Mouse (Mus musculus) midbrain, embryonic 10.5 days (tissue): ENCODE results near the gene Syt9. TPM values are rescaled to one million over a fixed set of nuclear protein-coding genes. Genes with fewer than 3 reads are reported as not detected.

ENCODE experiments used
- DNase-seq: peaks from one replicate; pipeline ENCODE4 v3.0.0-alpha.2; 2017; ENCODE audit warnings: low spot score
- H3K27ac ChIP-seq: fragments of 300-500 bp; sonication (generic); replicated peaks from 2 replicates; pipeline ENCODE4 v1.5.1; 2016; ENCODE audit warnings: mild to moderate bottlenecking
- H3K27me3 ChIP-seq: fragments of 300-500 bp; sonication (generic); 2 replicates; pipeline ENCODE4 v1.6.1; 2016; ENCODE audit warnings: low read depth, mild to moderate bottlenecking; ENCODE audit not compliant: poor library complexity, severe bottlenecking
- H3K36me3 ChIP-seq: fragments of 300-500 bp; sonication (generic); 2 replicates; pipeline ENCODE4 v1.6.1; 2016; ENCODE audit warnings: mild to moderate bottlenecking, moderate library complexity
- H3K4me1 ChIP-seq: fragments of 300-500 bp; sonication (generic); 2 replicates; pipeline ENCODE4 v1.6.1; 2016
- H3K4me3 ChIP-seq: fragments of 300-500 bp; sonication (generic); 2 replicates; pipeline ENCODE4 v1.5.1; 2016; ENCODE audit warnings: mild to moderate bottlenecking, moderate library complexity
- H3K9me3 ChIP-seq: fragments of 300-500 bp; sonication (generic); replicated peaks from 2 replicates; pipeline ENCODE4 v1.6.1; 2016; ENCODE audit warnings: mild to moderate bottlenecking
- WGBS: fragments of 180-500 bp; shearing (Covaris S2); methylation state at CpG from one replicate; pipeline ENCODE4 v1.1.7; 2016; 5-methylcytosine and 5-hydroxymethylcytosine counted together
- polyA plus RNA-seq: library from polyadenylated mRNA; unstranded; fragments of >200 nt; fragmentation: Nextera tagmentation; extraction: Ambion mirVana; gene quantifications from 2 replicates; pipeline ENCODE4 v1.2.1, GENCODE M21; 2016

Gene Syt9
- polyA plus RNA-seq, 1 experiment from 2014 or later = 2.8 TPM

GRCm38 (mm10) chr7:107568971-107569370 lies 198.4 kb downstream of the Syt9 start:
- Histone ChIP-seq H3K9me3 (no peaks in the 10 kb centered on the region), H3K4me3 (no peak overlapping the region), H3K27ac (no peak overlapping the region), H3K27me3 (no peaks in the 10 kb centered on the region), H3K36me3 (no peaks in the 10 kb centered on the region), H3K4me1 (peaks cover 5% of the 10 kb centered on the region; the same call in 1 of the 2 replicates)
- DNase-seq = no peak
- 75% methylated on average over 4 of the region's 4 CpGs for WGBS

GRCm38 (mm10) chr7:107573856-107574255 lies 203.3 kb downstream of the Syt9 start:
- Histone ChIP-seq H3K36me3 (no peaks in the 10 kb centered on the region), H3K9me3 (no peaks in the 10 kb centered on the region), H3K27ac (no peak overlapping the region), H3K4me1 (no peaks in the 10 kb centered on the region), H3K4me3 (no peak overlapping the region), H3K27me3 (no peaks in the 10 kb centered on the region)
- 60% methylated on average over 2 of the region's 2 CpGs for WGBS
- DNase-seq = no peak

GRCm38 (mm10) chr7:107574276-107574675 lies 203.7 kb downstream of the Syt9 start:
- DNase-seq = no peak
- H3K27me3 ChIP-seq = no peaks in the 10 kb centered on the region
- no peaks in the 10 kb centered on the region for H3K9me3 ChIP-seq
- H3K4me1 ChIP-seq = no peaks in the 10 kb centered on the region
- H3K36me3 ChIP-seq = no peaks in the 10 kb centered on the region
- H3K4me3 ChIP-seq = no peak overlapping the region
- 72% methylated on average over 3 of the region's 3 CpGs for WGBS
- no peak overlapping the region for H3K27ac ChIP-seq

GRCm38 (mm10) chr7:107592641-107593040 lies 222.1 kb downstream of the Syt9 start:
- no peak for DNase-seq
- Histone ChIP-seq H3K27me3 (peaks cover 14% of the 10 kb centered on the region), H3K4me3 (no peak overlapping the region), H3K36me3 (no peaks in the 10 kb centered on the region), H3K4me1 (peaks cover 15% of the 10 kb centered on the region), H3K9me3 (no peaks in the 10 kb centered on the region), H3K27ac (no peak overlapping the region)
- WGBS = 66% methylated on average over 2 of the region's 2 CpGs

- Histone ChIP-seq H3K27ac (no peak overlapping the region), H3K4me1 (peaks cover 15% of the 10 kb centered on the region), H3K27me3 (peaks cover 14% of the 10 kb centered on the region), H3K36me3 (no peaks in the 10 kb centered on the region), H3K9me3 (no peaks in the 10 kb centered on the region), H3K4me3 (peak overlapping the region; percentile 67; the same call in 1 of the 2 replicates)
- no peak for DNase-seq
- WGBS = 41% methylated on average over 7 of the region's 7 CpGs
These were observed 223.4 kb downstream of the Syt9 start for GRCm38 (mm10) chr7:107593904-107594303.

GRCm38 (mm10) chr7:107594325-107594856 lies 223.9 kb downstream of the Syt9 start:
- Histone ChIP-seq H3K9me3 (no peaks in the 10 kb centered on the region), H3K27me3 (peaks cover 14% of the 10 kb centered on the region), H3K36me3 (no peaks in the 10 kb centered on the region), H3K4me3 (peak overlapping the region; percentile 67), H3K4me1 (peaks cover 15% of the 10 kb centered on the region), H3K27ac (peak overlapping the region; percentile 63)
- WGBS = 3% methylated on average over 16 of the region's 16 CpGs
- DNase-seq = peak; percentile 54

GRCm38 (mm10) chr7:107594857-107595402 lies 224.4 kb downstream of the Syt9 start, which contains the start of gene Ppfibp2:
Ppfibp2 (plus strand) TSS chr7:107595207.
- no peaks in the 10 kb centered on the region for H3K9me3 ChIP-seq
- peak within 1 kb of the TSS; percentile 67 for H3K4me3 ChIP-seq
- DNase-seq = peak; percentile 87
- H3K27ac ChIP-seq = peak within 1 kb of the TSS; percentile 63
- no peaks in the 10 kb centered on the region for H3K36me3 ChIP-seq
- 1% methylated on average over 22 of the region's 24 CpGs for WGBS
- H3K4me1 ChIP-seq = peaks cover 15% of the 10 kb centered on the region
- peaks cover 14% of the 10 kb centered on the region for H3K27me3 ChIP-seq

GRCm38 (mm10) chr7:107595426-107595825 lies 224.9 kb downstream of the Syt9 start:
- 17% methylated on average over 13 of the region's 13 CpGs for WGBS
- peaks cover 14% of the 10 kb centered on the region for H3K27me3 ChIP-seq
- H3K4me1 ChIP-seq = peaks cover 15% of the 10 kb centered on the region
- H3K4me3 ChIP-seq = peak overlapping the region; percentile 67
- DNase-seq = no peak
- H3K9me3 ChIP-seq = no peaks in the 10 kb centered on the region
- H3K36me3 ChIP-seq = no peaks in the 10 kb centered on the region
- no peak overlapping the region; the same call in 1 of the 2 replicates for H3K27ac ChIP-seq

GRCm38 (mm10) chr7:107596753-107597152 lies 226.2 kb downstream of the Syt9 start:
- H3K27me3 ChIP-seq = peaks cover 14% of the 10 kb centered on the region
- H3K9me3 ChIP-seq = no peaks in the 10 kb centered on the region
- H3K27ac ChIP-seq = no peak overlapping the region
- H3K4me1 ChIP-seq = peaks cover 15% of the 10 kb centered on the region
- no peak for DNase-seq
- H3K4me3 ChIP-seq = no peak overlapping the region
- H3K36me3 ChIP-seq = no peaks in the 10 kb centered on the region

GRCm38 (mm10) chr7:107597956-107598355 lies 227.4 kb downstream of the Syt9 start:
- H3K4me1 ChIP-seq = peaks cover 18% of the 10 kb centered on the region
- peaks cover 14% of the 10 kb centered on the region for H3K27me3 ChIP-seq
- 85% methylated on average over 3 of the region's 3 CpGs for WGBS
- H3K36me3 ChIP-seq = no peaks in the 10 kb centered on the region
- H3K4me3 ChIP-seq = no peak overlapping the region
- no peaks in the 10 kb centered on the region for H3K9me3 ChIP-seq
- no peak for DNase-seq
- no peak overlapping the region for H3K27ac ChIP-seq

Other genes starting within 250 kb of the Syt9 start
- gene Olfr715, start 239.6 kb upstream of the Syt9 start, polyA plus RNA-seq = not detected in 2 replicates
- not detected in 2 replicates for gene Olfr716, start 232.4 kb upstream of the Syt9 start, polyA plus RNA-seq
- not detected in 2 replicates for gene Nlrp14, start 203.7 kb upstream of the Syt9 start, polyA plus RNA-seq
- gene Rbmxl2, start 161.3 kb upstream of the Syt9 start, polyA plus RNA-seq = not detected in 2 replicates
- 5.2 and 6.2 TPM in 2 replicates for gene Olfml1, start 196.7 kb downstream of the Syt9 start, polyA plus RNA-seq
- gene Ppfibp2, start 224.5 kb downstream of the Syt9 start, polyA plus RNA-seq = 5.3 and 6.6 TPM in 2 replicates